Mouse (Mus musculus): Measurements from ENCODE around the gene Spag9.

DNA sequence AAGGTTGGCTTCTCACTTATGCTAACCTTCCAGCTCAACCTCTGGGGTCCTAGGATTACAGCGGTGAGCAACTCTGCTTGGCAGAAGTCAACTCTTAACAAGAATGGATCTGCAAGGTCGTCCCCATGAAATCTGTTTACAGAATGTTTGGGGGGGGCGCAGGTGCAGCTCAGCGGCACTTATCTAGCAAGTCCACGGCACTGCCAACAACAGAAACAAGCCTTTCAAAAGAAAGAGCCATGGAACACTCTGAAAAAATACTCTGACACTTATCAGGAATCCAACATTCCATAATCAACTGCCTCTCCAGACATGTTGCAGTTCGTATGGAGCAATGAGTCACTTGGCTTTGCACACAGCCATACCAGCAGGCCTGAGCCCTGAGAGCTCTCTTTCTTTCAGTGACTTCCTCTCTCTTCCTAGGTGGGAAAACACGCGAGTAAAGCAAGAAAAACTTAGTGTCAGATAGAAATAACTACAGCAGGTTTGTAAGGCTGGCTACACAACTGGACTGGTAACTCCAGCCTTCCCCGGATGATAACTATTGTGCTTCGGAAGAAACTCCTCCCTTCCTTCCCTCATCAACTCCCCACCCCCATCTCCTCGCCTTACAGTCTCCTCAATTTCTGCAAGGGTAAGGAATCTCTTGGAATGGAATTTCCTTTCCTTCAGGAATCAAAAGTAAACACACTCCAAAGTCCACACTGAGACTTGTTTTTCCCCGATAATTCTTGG, 7.4 kb upstream of the Spag9 start:
- TF ChIP-seq CTCF (conservative IDR thresholded peaks at IDR 0.05; ENCODE audit: low read length) (no peak), POU5F1 (IDR thresholded peaks at IDR 0.05; ENCODE audit: borderline replicate concordance, low read length) (no peak), NANOG (IDR thresholded peaks at IDR 0.05; ENCODE audit: borderline replicate concordance, low read length) (no peak)
